29 mouse cellular contexts compared by ENCODE assay signal in the genomic region with DNA sequence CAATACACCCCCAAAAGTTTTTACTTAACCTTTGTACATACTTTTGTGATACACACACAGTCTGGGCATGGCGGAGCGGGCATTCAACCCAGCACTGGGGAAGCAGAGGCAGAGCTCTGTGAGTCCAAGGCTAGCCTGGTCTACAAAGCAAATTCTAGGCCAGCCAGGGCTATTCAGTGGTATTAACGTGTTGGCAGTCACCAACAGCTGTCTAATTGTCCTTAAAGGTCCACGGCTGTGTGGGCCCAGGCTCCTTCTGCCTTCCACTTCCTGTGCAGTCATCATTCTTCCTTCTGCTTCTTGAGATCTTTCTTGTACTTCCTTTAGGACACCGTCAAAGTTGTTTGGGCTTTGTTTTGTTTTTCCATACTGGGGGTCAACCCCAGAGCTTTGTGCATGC.
DNase-seq lines count a peak whose midpoint lies in the region; ATAC-seq and TF ChIP-seq lines count a peak whose summit lies in the region.
"Had no signal": no experiment of that assay in that cellular context is flagged by ENCODE, and none has a peak within 500 bp of the region (broad histone marks: within the 10 kb centered on the region; RNA-seq: fewer than 3 reads in every experiment).

No protein-coding gene starts in this region.

- no peak for TF ChIP-seq CTCF in heart, adult 2 months (IDR thresholded peaks at IDR 0.05)
- TF ChIP-seq CTCF in lung, postnatal 0 days (IDR thresholded peaks at IDR 0.05) = no peak

- no peaks in the 10 kb centered on the region for H3K79me2 ChIP-seq in heart, adult 2 months (replicated peaks; ENCODE audit: control insufficient read depth, insufficient read depth, low read length)

- TF ChIP-seq EP300 in heart, adult 2 months (IDR thresholded peaks at IDR 0.05; ENCODE audit: insufficient read depth, low read depth, low read length) = no peak
- TF ChIP-seq EP300 in lung, postnatal 0 days (IDR thresholded peaks at IDR 0.05) = no peak; the same call in 1 of the 2 replicates

- H3K4me3 ChIP-seq in heart, embryonic 10.5 days = no peak overlapping the region
- no peak overlapping the region for H3K4me3 ChIP-seq in heart, adult 2 months
- H3K4me3 ChIP-seq in kidney, embryonic 15.5 days (replicated peaks) = no peak overlapping the region
- no peak overlapping the region for H3K4me3 ChIP-seq in lung, postnatal 0 days (ENCODE audit: low read depth, low read length)
- no peak overlapping the region for H3K4me3 ChIP-seq in midbrain, embryonic 16.5 days (ENCODE audit: low read depth, low read length)
- H3K4me3 ChIP-seq: embryonic facial prominence, embryonic 12.5 days; heart, embryonic 15.5 days; hindbrain, embryonic 10.5 days; hindbrain, embryonic 15.5 days; megakaryocyte, embryonic 14.5 days; midbrain, embryonic 12.5 days; neural tube, embryonic 13.5 days had no signal

- intact Hi-C loops in heart, adult 2 months (cut with DNase I) = no loop called here

- H3K4me1 ChIP-seq in heart, embryonic 10.5 days = 0 out of 2 replicates have a peak, but pooled peaks cover 5% of the 10 kb centered on the region
- H3K4me1 ChIP-seq in heart, adult 2 months (ENCODE audit: control insufficient read depth, insufficient read depth, low read length) = no peaks in the 10 kb centered on the region
- H3K4me1 ChIP-seq in kidney, embryonic 15.5 days = peaks cover 5% of the 10 kb centered on the region
- H3K4me1 ChIP-seq in lung, postnatal 0 days (ENCODE audit: insufficient read depth, low read depth, low read length) = no peaks in the 10 kb centered on the region
- peaks cover 4% of the 10 kb centered on the region for H3K4me1 ChIP-seq in midbrain, embryonic 16.5 days (ENCODE audit: control insufficient read depth, insufficient read depth, low read length)
- H3K4me1 ChIP-seq: embryonic facial prominence, embryonic 12.5 days; heart, embryonic 15.5 days; hindbrain, embryonic 10.5 days; midbrain, embryonic 12.5 days had no signal

- H3K27ac ChIP-seq in heart, embryonic 10.5 days = peak overlapping the region; percentile 29; the same call in 1 of the 2 replicates
- no peak overlapping the region for H3K27ac ChIP-seq in heart, adult 2 months
- H3K27ac ChIP-seq in kidney, embryonic 15.5 days = peak overlapping the region; percentile 19; the same call in 1 of the 2 replicates
- H3K27ac ChIP-seq in lung, postnatal 0 days (ENCODE audit: low read length) = peak overlapping the region; percentile 20; the same call in 1 of the 2 replicates
- no peak overlapping the region for H3K27ac ChIP-seq in midbrain, embryonic 16.5 days (ENCODE audit: low read length)
- H3K27ac ChIP-seq: embryonic facial prominence, embryonic 12.5 days; hindbrain, embryonic 10.5 days; hindbrain, embryonic 15.5 days; midbrain, embryonic 12.5 days; neural tube, embryonic 13.5 days; stomach, postnatal 0 days had no signal

- no peaks in the 10 kb centered on the region for H3K9me3 ChIP-seq in heart, embryonic 10.5 days
- no peaks in the 10 kb centered on the region for H3K9me3 ChIP-seq in kidney, embryonic 15.5 days (replicated peaks)
- H3K9me3 ChIP-seq in lung, postnatal 0 days (ENCODE audit: low read length) = no peaks in the 10 kb centered on the region
- H3K9me3 ChIP-seq in midbrain, embryonic 16.5 days (replicated peaks; ENCODE audit: control insufficient read depth, low read length, poor library complexity, severe bottlenecking) = no peaks in the 10 kb centered on the region
- H3K9me3 ChIP-seq: embryonic facial prominence, embryonic 12.5 days; heart, embryonic 15.5 days; hindbrain, embryonic 10.5 days; hindbrain, embryonic 15.5 days; megakaryocyte, embryonic 14.5 days; midbrain, embryonic 12.5 days; neural tube, embryonic 13.5 days had no signal

- 0 out of 2 replicates have a peak, but pooled peaks have one; percentile 52 for ATAC-seq in kidney, embryonic 15.5 days (replicated peaks; ENCODE audit: low FRiP score)
- ATAC-seq in lung, postnatal 0 days = peak; percentile 43
- ATAC-seq in midbrain, embryonic 16.5 days = no peak
- ATAC-seq: CD4-positive, CD25-positive, alpha-beta regulatory T cell, adult 4 months; inflammation-experienced regulatory T-cells, adult 6 months had no signal

- H3K27me3 ChIP-seq in heart, embryonic 10.5 days (ENCODE audit: insufficient read depth, poor library complexity, severe bottlenecking) = no peaks in the 10 kb centered on the region
- H3K27me3 ChIP-seq in heart, adult 2 months (ENCODE audit: control insufficient read depth, insufficient read depth, low read length) = no peaks in the 10 kb centered on the region
- H3K27me3 ChIP-seq in kidney, embryonic 15.5 days = no peaks in the 10 kb centered on the region
- no peaks in the 10 kb centered on the region for H3K27me3 ChIP-seq in lung, postnatal 0 days (replicated peaks; ENCODE audit: insufficient read depth, low read length)
- H3K27me3 ChIP-seq in midbrain, embryonic 16.5 days (ENCODE audit: control insufficient read depth, insufficient read depth, low read depth, low read length) = no peaks in the 10 kb centered on the region
- H3K27me3 ChIP-seq: embryonic facial prominence, embryonic 12.5 days; heart, embryonic 15.5 days; hindbrain, embryonic 15.5 days; megakaryocyte, embryonic 14.5 days; midbrain, embryonic 12.5 days; neural tube, embryonic 13.5 days had no signal

- peaks cover 21% of the 10 kb centered on the region for H3K36me3 ChIP-seq in heart, embryonic 10.5 days
- no peaks in the 10 kb centered on the region for H3K36me3 ChIP-seq in heart, adult 2 months (ENCODE audit: control insufficient read depth, insufficient read depth, low read length)
- H3K36me3 ChIP-seq in kidney, embryonic 15.5 days = peaks cover 14% of the 10 kb centered on the region; the same call in 1 of the 2 replicates
- H3K36me3 ChIP-seq in lung, postnatal 0 days (ENCODE audit: insufficient read depth, low read length) = no peaks in the 10 kb centered on the region
- no peaks in the 10 kb centered on the region for H3K36me3 ChIP-seq in midbrain, embryonic 16.5 days (ENCODE audit: control insufficient read depth, insufficient read depth, low read length)
- H3K36me3 ChIP-seq: embryonic facial prominence, embryonic 12.5 days; heart, embryonic 15.5 days; hindbrain, embryonic 15.5 days; midbrain, embryonic 12.5 days; neural tube, embryonic 13.5 days had no signal

- no peak for DNase-seq in heart, embryonic 10.5 days (ENCODE audit: low spot score)
- DNase-seq in heart, adult 2 months = no peak
- no peak for DNase-seq in kidney, adult 11 months
- no peak for DNase-seq in lung, postnatal 0 days (ENCODE audit: low spot score)
- DNase-seq in lung, postnatal 14 days = no peak
- DNase-seq: adrenal gland, postnatal 14 days; cerebellum, adult 11-12 months; cerebellum, adult 9-11 months; embryo, embryonic 11 days; gastrocnemius, postnatal 14 days; kidney, adult 18-20 months; kidney, postnatal 25 days; liver; lung, postnatal 36 days; right cerebral cortex, postnatal 4 days; thymus, adult 18-20 months; thymus, postnatal 4 days had no signal

- 75% methylated on average over 5 of the region's 5 CpGs for WGBS in heart, embryonic 10.5 days
- WGBS in heart, adult 2 months = 62% methylated on average over 5 of the region's 5 CpGs
- WGBS in kidney, embryonic 15.5 days = 68% methylated on average over 5 of the region's 5 CpGs
- WGBS in lung, postnatal 0 days = 61% methylated on average over 5 of the region's 5 CpGs
- 88% methylated on average over 5 of the region's 5 CpGs for WGBS in midbrain, embryonic 16.5 days

- no peak overlapping the region for H3K9ac ChIP-seq in heart, adult 2 months (ENCODE audit: low read depth, low read length)
- no peak overlapping the region for H3K9ac ChIP-seq in kidney, embryonic 15.5 days
- no peak overlapping the region for H3K9ac ChIP-seq in lung, postnatal 0 days (replicated peaks; ENCODE audit: low read depth)
- H3K9ac ChIP-seq in midbrain, embryonic 16.5 days (ENCODE audit: low read depth, low read length) = no peak overlapping the region
- H3K9ac ChIP-seq: embryonic facial prominence, embryonic 12.5 days; heart, embryonic 15.5 days; hindbrain, embryonic 15.5 days; midbrain, embryonic 12.5 days; neural tube, embryonic 13.5 days had no signal

- TF ChIP-seq POLR2A in heart, adult 2 months (IDR thresholded peaks at IDR 0.05; ENCODE audit: insufficient read depth, low read depth, low read length) = no peak

- no peak overlapping the region for H3K4me2 ChIP-seq in kidney, embryonic 15.5 days
- no peak overlapping the region for H3K4me2 ChIP-seq in lung, postnatal 0 days (replicated peaks; ENCODE audit: low read depth, low read length)
- H3K4me2 ChIP-seq in midbrain, embryonic 16.5 days (ENCODE audit: low read length) = no peak overlapping the region
- H3K4me2 ChIP-seq: embryonic facial prominence, embryonic 12.5 days; heart, embryonic 15.5 days; hindbrain, embryonic 15.5 days; midbrain, embryonic 12.5 days; neural tube, embryonic 13.5 days had no signal

Comparison
In these comparisons a context has a peak if more than half of its experiments do, and no peak if none do; other contexts are left out.
1. H3K27ac ChIP-seq: peak in heart, embryonic 10.5 days (single experiment), kidney, embryonic 15.5 days (single experiment) and lung, postnatal 0 days (single experiment); none in heart, adult 2 months (single experiment) and midbrain, embryonic 16.5 days (single experiment).